ENCODE assay signal across 8 mouse cellular contexts in genomic region chr8:121925624-121926023, GRCm38 (mm10). TPM values are rescaled to one million over a fixed set of nuclear protein-coding genes. Genes with fewer than 3 reads are reported as not detected.
DNase-seq lines count a peak whose midpoint lies in the region; ATAC-seq and TF ChIP-seq lines count a peak whose summit lies in the region.

No protein-coding gene starts in this region.

- WGBS in lung, embryonic 14.5 days, result 26% methylated on average over 10 of the region's 10 CpGs

- no peak overlapping the region for H3ac ChIP-seq in C2C12 (ENCODE audit: control insufficient read depth, insufficient read length, low read depth)

- no peak overlapping the region for H3K27ac ChIP-seq in lung, embryonic 14.5 days (ENCODE audit: low read depth)

- H3K9me3 ChIP-seq in G1E (replicated peaks), result no peaks in the 10 kb centered on the region
- no peaks in the 10 kb centered on the region for H3K9me3 ChIP-seq in lung, embryonic 14.5 days (ENCODE audit: low read depth, low read length)

- peak; percentile 40 for ATAC-seq in G1E (ENCODE audit: extremely low read depth, insufficient number of reproducible peaks, low FRiP score, poor library complexity, severe bottlenecking)
- 0 out of 2 replicates have a peak, but pooled peaks have one; percentile 9 for ATAC-seq in lung, embryonic 14.5 days (ENCODE audit: insufficient read depth)

- peak; percentile 76 for DNase-seq in G1E (ENCODE audit: low spot score)
- DNase-seq in cerebellum, adult 8-10 months, result peak; percentile 75
- DNase-seq in frontal cortex, postnatal 14 days (ENCODE audit: low spot score in 2 of 2), result peak; percentile 55 to 80
- peak; percentile 91 for DNase-seq in kidney, postnatal 10 days
- peak; percentile 94 for DNase-seq in lung, embryonic 14.5 days
- DNase-seq in right cerebral cortex, adult 18-20 months, result peak; percentile 75
- DNase-seq in urinary bladder, postnatal 14 days (ENCODE audit: low spot score), result peak; percentile 79

- no peaks in the 10 kb centered on the region for H3K27me3 ChIP-seq in C2C12 (ENCODE audit: control insufficient read depth, insufficient read depth, insufficient read length)
- peaks cover 50% of the 10 kb centered on the region for H3K27me3 ChIP-seq in G1E (ENCODE audit: insufficient read depth, low read length)
- H3K27me3 ChIP-seq in lung, embryonic 14.5 days (ENCODE audit: insufficient read depth, low read length), result no peaks in the 10 kb centered on the region

- TF ChIP-seq CTCF in C2C12 (IDR thresholded peaks at IDR 0.05; ENCODE audit: control insufficient read depth, insufficient read depth, insufficient read length) (peak; percentile 42), G1E (IDR thresholded peaks at IDR 0.05; ENCODE audit: low read depth, low read length) (peak; percentile 88)
- TF ChIP-seq CTCF in lung, embryonic 14.5 days (IDR thresholded peaks at IDR 0.05; ENCODE audit: low read depth), result peak; percentile 97

- H3K4me2 ChIP-seq in lung, embryonic 14.5 days, result no peak overlapping the region

- H3K9ac ChIP-seq in lung, embryonic 14.5 days, result no peak overlapping the region

- H3K36me3 ChIP-seq in C2C12 (ENCODE audit: control insufficient read depth, insufficient read depth) (no peaks in the 10 kb centered on the region), G1E (replicated peaks) (no peaks in the 10 kb centered on the region)
- H3K36me3 ChIP-seq in lung, embryonic 14.5 days (ENCODE audit: insufficient read depth), result no peaks in the 10 kb centered on the region

- H3K79me2 ChIP-seq in C2C12 (ENCODE audit: control insufficient read depth, insufficient read depth), result no peaks in the 10 kb centered on the region

- H3K4me3 ChIP-seq in C2C12 (ENCODE audit: insufficient read depth, poor library complexity, severe bottlenecking), result no peak overlapping the region
- no peak overlapping the region for H3K4me3 ChIP-seq in G1E (ENCODE audit: low read depth, low read length)
- H3K4me3 ChIP-seq in lung, embryonic 14.5 days (ENCODE audit: low read depth, low read length), result no peak overlapping the region

- H3K4me1 ChIP-seq in G1E (ENCODE audit: insufficient read depth, low read depth, low read length), result peaks cover 16% of the 10 kb centered on the region
- peaks cover 13% of the 10 kb centered on the region for H3K4me1 ChIP-seq in lung, embryonic 14.5 days (ENCODE audit: insufficient read depth)

- no peaks in the 10 kb centered on the region for H3K79me3 ChIP-seq in C2C12 (ENCODE audit: low read depth)

TF ChIP-seq in C2C12, 6 proteins besides CTCF, POLR2A, EP300 and RAD21:
- TF ChIP-seq MYOG (IDR thresholded peaks at IDR 0.05; ENCODE audit: control insufficient read depth, extremely low read depth, insufficient read length) (no peak), USF1 (IDR thresholded peaks at IDR 0.05; ENCODE audit: low read depth) (no peak), CEBPB (IDR thresholded peaks at IDR 0.05; ENCODE audit: low read depth) (no peak), MAX (IDR thresholded peaks at IDR 0.05) (no peak), MYOD1 (IDR thresholded peaks at IDR 0.05; ENCODE audit: control insufficient read depth, insufficient read length, low read depth) (no peak), FOSL1 (IDR thresholded peaks at IDR 0.05; ENCODE audit: insufficient read depth, low read length, poor library complexity, severe bottlenecking) (no peak)

RNA-seq across cellular contexts. Expression of gene Slc7a5, which starts 18.1 kb away (rescaled TPM):
- polyA plus RNA-seq in C2C12 (2012; fragmentation: generic; extraction: Trizol) (112 TPM), G1E (2012) (92.9 and 127 TPM in 2 replicates)
- total RNA-seq in G1E (2014; fragmentation: Nextera tagmentation) (88.8 and 141 TPM in 2 replicates), G1E (2017) (32.5 and 32.6 TPM in 2 replicates)
- 27.3 and 28.8 TPM in 2 replicates for polyA plus RNA-seq in lung, embryonic 14.5 days (2014; fragmentation: Nextera tagmentation; extraction: Ambion mirVana)

RNA-seq across cellular contexts. Expression of gene Car5a, which starts 19.1 kb away (rescaled TPM):
- polyA plus RNA-seq in C2C12 (2012; fragmentation: generic; extraction: Trizol), result not detected
- total RNA-seq in G1E (2014; fragmentation: Nextera tagmentation), result 0.68 and 1.4 TPM in 2 replicates
- 0.16 TPM in 1 of 2 replicates, not detected in the other for total RNA-seq in G1E (2017)
- 0.41 and 0.57 TPM in 2 replicates for polyA plus RNA-seq in G1E (2012)
- polyA plus RNA-seq in lung, embryonic 14.5 days (2014; fragmentation: Nextera tagmentation; extraction: Ambion mirVana), result not detected in 2 replicates

RNA-seq across cellular contexts. Expression of gene Banp, which starts 23.9 kb away (rescaled TPM):
- polyA plus RNA-seq in C2C12 (2012; fragmentation: generic; extraction: Trizol), result 25.9 TPM
- total RNA-seq in G1E (2014; fragmentation: Nextera tagmentation), result 35.7 and 43.5 TPM in 2 replicates
- 42.5 and 46.6 TPM in 2 replicates for total RNA-seq in G1E (2017)
- 49.1 and 50.7 TPM in 2 replicates for polyA plus RNA-seq in G1E (2012)
- polyA plus RNA-seq in lung, embryonic 14.5 days (2014; fragmentation: Nextera tagmentation; extraction: Ambion mirVana), result 42.1 and 43.8 TPM in 2 replicates

Comparison
In these comparisons a context has a peak if more than half of its experiments do, and no peak if none do; other contexts are left out.
1. CTCF ChIP-seq: peak in every context shown above with its lines; median percentile 97 in lung, embryonic 14.5 days; 88 in G1E; 42 in C2C12.